Mouse (Mus musculus): ENCODE measurements at regions not wholly inside any gene's neighbourhood (a gene's known extent, or its start where the extent isn't known, plus 50 kb on each side); places are given as distances from the start of the nearest gene placed in this dataset.

DNA sequence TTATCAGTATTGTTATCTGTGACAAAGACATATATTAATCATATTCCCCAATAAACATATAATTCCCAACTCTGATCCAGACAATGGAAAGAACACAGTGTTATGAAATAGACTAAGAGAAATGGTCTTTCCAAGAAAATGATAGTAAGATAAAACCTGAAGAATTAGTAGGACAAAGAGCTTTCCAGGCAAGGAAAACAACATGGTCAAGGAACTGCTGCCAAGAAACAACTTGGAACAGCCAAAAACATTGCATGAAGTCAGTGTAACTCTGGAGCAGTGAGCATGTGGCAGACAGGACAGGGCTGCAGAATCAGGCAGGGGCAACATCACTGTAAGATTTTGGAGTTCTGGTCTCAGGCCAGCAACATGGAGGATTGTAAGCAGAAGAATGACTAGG, 288.0 kb downstream of the Ostf1 start:
- Histone ChIP-seq H3K36me3 (replicated peaks; ENCODE audit: control insufficient read depth, insufficient read depth, low read depth, low read length) (no peaks in the 10 kb centered on the region), H3K9me3 (replicated peaks; ENCODE audit: control insufficient read depth, low read length) (no peaks in the 10 kb centered on the region), H3K9ac (replicated peaks; ENCODE audit: low read length) (no peak overlapping the region), H3K27me3 (ENCODE audit: control insufficient read depth, insufficient read depth, low read length) (no peaks in the 10 kb centered on the region), H3K4me2 (ENCODE audit: low read depth, low read length) (no peak overlapping the region), H3K27ac (replicated peaks; ENCODE audit: low read depth, low read length) (no peak overlapping the region), H3K4me3 (ENCODE audit: low read depth, low read length) (no peak overlapping the region), H3K4me1 (ENCODE audit: control insufficient read depth, insufficient read depth, low read length) (no peaks in the 10 kb centered on the region)
- ATAC-seq (replicated peaks; ENCODE audit: insufficient number of reproducible peaks, low FRiP score, low TSS enrichment, low read depth) (no peak), DNase-seq (ENCODE audit: low spot score) (no peak)

DNA sequence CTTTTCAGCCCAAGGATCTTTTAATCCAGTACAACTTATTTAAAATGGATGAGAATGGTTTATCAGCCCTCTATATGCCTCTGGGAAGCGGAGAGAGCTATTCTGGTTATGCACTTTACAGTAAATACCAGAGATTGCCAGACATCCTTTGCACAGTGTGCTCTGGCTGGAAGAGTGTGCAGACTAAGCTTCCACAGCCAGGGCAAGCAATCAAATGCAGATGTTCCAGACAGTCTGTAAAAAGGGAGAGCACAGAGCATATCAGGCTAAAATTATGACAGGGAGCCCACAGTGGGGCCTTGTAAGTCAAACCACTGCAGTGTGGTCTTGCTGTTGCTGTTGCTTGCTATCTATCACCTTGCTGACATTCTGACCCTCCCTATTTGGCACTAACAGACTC, 288.6 kb downstream of the Ostf1 start:
- H3K9me3 ChIP-seq (replicated peaks; ENCODE audit: control insufficient read depth, low read length): no peaks in the 10 kb centered on the region
- 71% methylated on average over 1 of the region's 1 CpGs for WGBS
- H3K27me3 ChIP-seq (ENCODE audit: control insufficient read depth, insufficient read depth, low read length): no peaks in the 10 kb centered on the region
- H3K4me1 ChIP-seq (ENCODE audit: control insufficient read depth, insufficient read depth, low read length): no peaks in the 10 kb centered on the region
- no peak overlapping the region for H3K9ac ChIP-seq (replicated peaks; ENCODE audit: low read length)
- H3K27ac ChIP-seq (replicated peaks; ENCODE audit: low read depth, low read length): no peak overlapping the region
- H3K4me3 ChIP-seq (ENCODE audit: low read depth, low read length): no peak overlapping the region
- peak; percentile 32 for DNase-seq (ENCODE audit: low spot score)
- H3K4me2 ChIP-seq (ENCODE audit: low read depth, low read length): no peak overlapping the region
- no peak for ATAC-seq (replicated peaks; ENCODE audit: insufficient number of reproducible peaks, low FRiP score, low TSS enrichment, low read depth)
- no peaks in the 10 kb centered on the region for H3K36me3 ChIP-seq (replicated peaks; ENCODE audit: control insufficient read depth, insufficient read depth, low read depth, low read length)

DNA sequence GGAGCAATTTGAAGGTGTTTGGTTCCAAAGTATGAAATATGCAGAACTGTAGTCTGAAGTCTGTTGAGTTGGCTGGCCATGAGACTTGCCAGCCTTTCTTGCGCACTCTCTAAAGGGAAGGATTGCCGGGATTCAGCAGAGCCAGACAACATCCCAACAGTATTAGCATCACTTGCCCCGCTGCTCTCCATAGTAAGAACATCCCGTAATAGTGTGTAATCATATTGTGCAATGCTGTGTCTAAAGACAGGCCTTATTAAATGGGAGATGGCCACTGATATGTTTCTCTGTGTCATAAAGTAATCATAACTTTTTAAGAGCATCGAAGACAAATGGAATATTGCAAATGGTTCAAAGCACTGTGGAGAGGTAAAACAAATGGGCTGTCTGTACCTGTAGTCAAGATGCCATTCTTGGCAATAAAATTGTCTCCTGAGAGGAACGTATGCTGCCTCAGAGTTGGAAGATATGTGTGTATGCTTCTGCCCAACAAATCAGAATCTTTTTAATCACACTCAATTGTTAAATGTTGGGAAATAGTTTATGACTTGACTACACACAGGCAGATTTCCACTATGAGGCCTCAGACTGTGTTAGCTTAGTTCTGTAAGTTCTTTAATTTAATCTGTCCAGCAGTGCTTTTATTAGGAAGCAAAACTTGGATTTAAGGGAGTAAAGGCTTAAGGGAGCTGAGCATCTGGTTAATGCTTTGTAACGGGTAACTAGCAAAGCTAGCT, 293.6 kb downstream of the Ostf1 start:
- no peak for ATAC-seq (replicated peaks; ENCODE audit: insufficient number of reproducible peaks, low FRiP score, low TSS enrichment, low read depth)
- Histone ChIP-seq H3K4me1 (ENCODE audit: control insufficient read depth, insufficient read depth, low read length) (no peaks in the 10 kb centered on the region), H3K27me3 (ENCODE audit: control insufficient read depth, insufficient read depth, low read length) (no peaks in the 10 kb centered on the region), H3K9ac (replicated peaks; ENCODE audit: low read length) (no peak overlapping the region), H3K36me3 (replicated peaks; ENCODE audit: control insufficient read depth, insufficient read depth, low read depth, low read length) (no peaks in the 10 kb centered on the region), H3K9me3 (replicated peaks; ENCODE audit: control insufficient read depth, low read length) (no peaks in the 10 kb centered on the region), H3K4me2 (ENCODE audit: low read depth, low read length) (no peak overlapping the region), H3K4me3 (ENCODE audit: low read depth, low read length) (no peak overlapping the region), H3K27ac (replicated peaks; ENCODE audit: low read depth, low read length) (no peak overlapping the region)
- 88% methylated on average over 7 of the region's 7 CpGs for WGBS
- DNase-seq (ENCODE audit: low spot score): no peak

DNA sequence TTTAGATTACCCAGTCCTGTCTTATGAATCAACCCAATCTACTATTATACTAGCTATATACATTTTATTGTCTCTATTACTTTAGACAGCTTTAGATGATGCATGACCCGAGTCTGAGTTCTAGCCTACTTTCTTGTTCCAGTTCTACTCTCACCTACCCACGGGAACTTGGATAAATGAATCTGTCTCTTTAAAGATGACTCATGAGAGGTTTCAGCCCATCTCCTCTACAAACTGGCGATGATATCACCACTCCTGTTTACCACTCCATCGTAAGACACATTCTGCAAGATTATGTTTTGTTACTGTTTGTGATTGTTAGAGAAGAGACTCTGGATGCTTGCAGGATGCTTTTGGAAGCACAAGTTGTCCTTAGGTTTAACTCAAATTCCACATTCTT, 295.0 kb downstream of the Ostf1 start:
- Histone ChIP-seq H3K9ac (replicated peaks; ENCODE audit: low read length) (no peak overlapping the region), H3K4me3 (ENCODE audit: low read depth, low read length) (no peak overlapping the region), H3K27me3 (ENCODE audit: control insufficient read depth, insufficient read depth, low read length) (no peaks in the 10 kb centered on the region), H3K36me3 (replicated peaks; ENCODE audit: control insufficient read depth, insufficient read depth, low read depth, low read length) (no peaks in the 10 kb centered on the region), H3K27ac (replicated peaks; ENCODE audit: low read depth, low read length) (no peak overlapping the region), H3K9me3 (replicated peaks; ENCODE audit: control insufficient read depth, low read length) (no peaks in the 10 kb centered on the region), H3K4me1 (ENCODE audit: control insufficient read depth, insufficient read depth, low read length) (no peaks in the 10 kb centered on the region), H3K4me2 (ENCODE audit: low read depth, low read length) (no peak overlapping the region)
- ATAC-seq (replicated peaks; ENCODE audit: insufficient number of reproducible peaks, low FRiP score, low TSS enrichment, low read depth): no peak
- 84% methylated on average over 4 of the region's 4 CpGs for WGBS
- DNase-seq (ENCODE audit: low spot score): no peak

DNA sequence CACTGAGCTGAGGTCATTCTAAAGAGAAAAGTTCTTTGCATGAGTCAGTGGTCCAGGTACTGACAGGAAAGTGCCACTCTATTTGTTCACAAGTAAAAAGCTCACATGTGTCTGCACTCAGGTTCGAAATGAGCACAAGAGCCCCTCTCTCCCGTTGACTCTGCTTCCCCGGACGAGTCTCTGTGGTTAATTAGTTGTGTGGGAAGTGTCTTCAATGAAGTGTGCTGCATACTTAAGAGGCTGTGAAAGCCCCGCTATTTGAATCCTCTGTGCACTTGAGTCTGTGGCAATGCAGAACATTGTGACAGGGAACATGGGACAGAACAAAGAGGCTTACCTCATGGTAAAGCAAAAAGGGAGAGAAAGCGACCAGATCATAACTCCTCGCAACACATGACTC, 297.0 kb downstream of the Ostf1 start:
- Histone ChIP-seq H3K9me3 (replicated peaks; ENCODE audit: control insufficient read depth, low read length) (no peaks in the 10 kb centered on the region), H3K27me3 (ENCODE audit: control insufficient read depth, insufficient read depth, low read length) (no peaks in the 10 kb centered on the region), H3K4me3 (ENCODE audit: low read depth, low read length) (no peak overlapping the region), H3K27ac (replicated peaks; ENCODE audit: low read depth, low read length) (no peak overlapping the region), H3K4me1 (ENCODE audit: control insufficient read depth, insufficient read depth, low read length) (no peaks in the 10 kb centered on the region), H3K4me2 (ENCODE audit: low read depth, low read length) (no peak overlapping the region), H3K36me3 (replicated peaks; ENCODE audit: control insufficient read depth, insufficient read depth, low read depth, low read length) (no peaks in the 10 kb centered on the region), H3K9ac (replicated peaks; ENCODE audit: low read length) (no peak overlapping the region)
- no peak for ATAC-seq (replicated peaks; ENCODE audit: insufficient number of reproducible peaks, low FRiP score, low TSS enrichment, low read depth)
- 57% methylated on average over 7 of the region's 7 CpGs for WGBS
- DNase-seq (ENCODE audit: low spot score): no peak

DNA sequence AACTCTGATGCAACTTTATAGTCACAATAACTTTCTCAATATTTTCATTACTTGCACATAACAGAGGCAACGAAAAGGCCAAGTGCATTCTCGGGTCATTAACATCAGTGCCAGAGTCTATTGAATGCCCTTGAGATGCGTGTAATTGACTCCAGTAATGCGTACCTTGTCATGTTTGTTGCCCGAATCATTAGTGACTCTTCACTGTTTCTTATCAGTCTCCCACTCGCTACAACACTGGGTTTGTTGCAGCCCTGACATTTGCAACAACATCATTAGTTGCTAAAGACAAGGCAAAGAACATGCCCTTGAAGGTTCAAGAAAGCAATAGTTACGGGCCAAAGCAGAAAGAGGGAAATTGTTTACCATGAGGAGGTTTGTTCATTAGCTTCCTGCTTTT, 299.8 kb downstream of the Ostf1 start:
- WGBS: 71% methylated on average over 7 of the region's 7 CpGs
- H3K4me2 ChIP-seq (ENCODE audit: low read depth, low read length): no peak overlapping the region

DNA sequence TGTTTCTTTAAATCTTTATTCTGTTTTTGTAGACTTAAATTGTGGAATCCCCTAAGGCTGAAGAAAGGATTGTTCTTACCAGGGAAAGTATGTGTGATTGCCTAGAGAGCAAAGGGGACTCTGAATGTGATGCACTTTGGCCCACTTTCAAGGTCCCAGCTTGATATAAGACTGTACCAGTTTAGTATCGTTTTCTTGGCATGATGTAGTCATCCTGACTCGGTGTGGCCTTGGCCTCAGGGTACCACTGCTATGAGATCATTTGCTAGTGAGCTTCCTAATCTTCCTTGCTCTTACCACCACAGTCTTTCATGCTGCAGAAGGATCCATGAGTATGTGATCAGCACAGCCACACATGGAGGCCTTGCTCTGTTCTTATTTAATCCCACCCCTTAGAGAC, 302.2 kb downstream of the Ostf1 start:
- 83% methylated on average over 2 of the region's 2 CpGs for WGBS
- no peak overlapping the region for H3K4me2 ChIP-seq (ENCODE audit: low read depth, low read length)
- no peak overlapping the region for H3K9ac ChIP-seq (replicated peaks; ENCODE audit: low read length)
- no peaks in the 10 kb centered on the region for H3K36me3 ChIP-seq (replicated peaks; ENCODE audit: control insufficient read depth, insufficient read depth, low read depth, low read length)
- DNase-seq (ENCODE audit: low spot score) (no peak), ATAC-seq (replicated peaks; ENCODE audit: insufficient number of reproducible peaks, low FRiP score, low TSS enrichment, low read depth) (no peak)
- H3K4me1 ChIP-seq (ENCODE audit: control insufficient read depth, insufficient read depth, low read length): no peaks in the 10 kb centered on the region
- no peak overlapping the region for H3K27ac ChIP-seq (replicated peaks; ENCODE audit: low read depth, low read length)
- no peaks in the 10 kb centered on the region for H3K27me3 ChIP-seq (ENCODE audit: control insufficient read depth, insufficient read depth, low read length)
- no peaks in the 10 kb centered on the region for H3K9me3 ChIP-seq (replicated peaks; ENCODE audit: control insufficient read depth, low read length)
- H3K4me3 ChIP-seq (ENCODE audit: low read depth, low read length): no peak overlapping the region

More for the DNA sequence above, 299.8 kb downstream of the Ostf1 start:
- H3K9ac ChIP-seq (replicated peaks; ENCODE audit: low read length): no peak overlapping the region
- ATAC-seq (replicated peaks; ENCODE audit: insufficient number of reproducible peaks, low FRiP score, low TSS enrichment, low read depth) (no peak), DNase-seq (ENCODE audit: low spot score) (no peak)
- no peak overlapping the region for H3K4me3 ChIP-seq (ENCODE audit: low read depth, low read length)
- no peaks in the 10 kb centered on the region for H3K4me1 ChIP-seq (ENCODE audit: control insufficient read depth, insufficient read depth, low read length)
- no peak overlapping the region for H3K27ac ChIP-seq (replicated peaks; ENCODE audit: low read depth, low read length)
- H3K9me3 ChIP-seq (replicated peaks; ENCODE audit: control insufficient read depth, low read length): no peaks in the 10 kb centered on the region
- H3K36me3 ChIP-seq (replicated peaks; ENCODE audit: control insufficient read depth, insufficient read depth, low read depth, low read length): no peaks in the 10 kb centered on the region
- H3K27me3 ChIP-seq (ENCODE audit: control insufficient read depth, insufficient read depth, low read length): no peaks in the 10 kb centered on the region

DNA sequence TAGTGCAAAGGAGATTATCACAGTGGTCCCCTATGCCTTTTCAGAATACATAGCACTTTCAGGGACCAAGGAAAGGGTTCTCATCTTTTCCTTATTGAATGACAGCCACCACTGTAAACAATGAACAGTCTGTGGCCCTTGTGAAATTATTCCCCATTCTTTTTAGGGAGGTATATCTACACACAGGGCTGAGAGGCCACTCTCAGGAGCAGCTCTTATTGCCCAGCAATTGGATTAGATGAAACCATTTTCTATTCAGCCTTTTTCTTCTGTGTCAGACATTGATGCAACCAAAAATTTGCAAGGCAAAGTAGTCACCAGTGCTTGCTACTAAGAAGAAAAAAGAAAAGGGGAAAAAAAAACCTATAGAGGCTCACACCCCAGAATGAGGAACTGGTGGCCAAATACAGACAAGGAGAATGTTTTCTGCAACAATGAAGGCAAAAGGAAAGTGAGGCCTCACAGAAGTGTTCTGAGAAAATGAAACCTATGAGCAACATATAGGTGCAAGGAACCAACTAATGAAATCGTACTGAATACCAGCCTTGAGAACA, 313.2 kb downstream of the Ostf1 start:
- Histone ChIP-seq H3K4me3 (ENCODE audit: low read depth, low read length) (no peak overlapping the region), H3K4me1 (ENCODE audit: control insufficient read depth, insufficient read depth, low read length) (no peaks in the 10 kb centered on the region), H3K9ac (replicated peaks; ENCODE audit: low read length) (no peak overlapping the region), H3K36me3 (replicated peaks; ENCODE audit: control insufficient read depth, insufficient read depth, low read depth, low read length) (no peaks in the 10 kb centered on the region), H3K27ac (replicated peaks; ENCODE audit: low read depth, low read length) (no peak overlapping the region), H3K27me3 (ENCODE audit: control insufficient read depth, insufficient read depth, low read length) (no peaks in the 10 kb centered on the region), H3K9me3 (replicated peaks; ENCODE audit: control insufficient read depth, low read length) (no peaks in the 10 kb centered on the region), H3K4me2 (ENCODE audit: low read depth, low read length) (no peak overlapping the region)
- 74% methylated on average over 1 of the region's 1 CpGs for WGBS
- ATAC-seq (replicated peaks; ENCODE audit: insufficient number of reproducible peaks, low FRiP score, low TSS enrichment, low read depth) (no peak), DNase-seq (ENCODE audit: low spot score) (no peak)
